Mouse (Mus musculus) liver, adult 2 months (tissue): ENCODE results near the gene Rdh19.

Experiments
- CTCF ChIP-seq: fragments of 200-500 bp; IDR thresholded peaks from 2 replicates; pipeline ENCODE4 v1.5.1; 2011; ENCODE audit warnings: low read depth, low read length, control low read depth
- POLR2A ChIP-seq: fragments of 200-500 bp; IDR thresholded peaks from 2 replicates; pipeline ENCODE4 v1.6.1; 2011; ENCODE audit warnings: low read length, control low read depth; ENCODE audit not compliant: insufficient read depth; ENCODE audit errors: extremely low read depth

DNA sequence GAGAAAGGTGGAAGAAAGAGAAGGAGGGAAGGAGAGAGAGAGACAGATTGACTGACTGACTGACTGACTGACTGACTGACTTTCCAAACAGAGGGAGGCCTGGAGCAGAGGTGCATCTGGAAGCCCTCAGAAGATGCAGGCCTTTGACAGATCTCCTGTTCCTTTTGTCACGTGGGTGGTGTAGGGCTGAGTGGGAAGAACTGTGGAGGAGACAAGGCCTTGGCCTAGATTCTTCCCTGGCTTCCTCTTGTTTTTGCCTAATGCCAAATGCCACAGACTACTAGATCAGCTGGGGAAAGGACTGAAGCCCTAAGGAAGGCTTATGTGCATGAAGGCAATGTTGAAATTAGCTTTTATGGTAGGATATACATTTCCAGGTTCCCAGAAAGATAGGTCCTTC lies 53.4 kb downstream of the Rdh19 start:
- TF ChIP-seq CTCF (no peak), POLR2A (no peak)
